Mouse (Mus musculus) embryonic fibroblast, embryonic 13.5 days (primary cell): Measurements from ENCODE around the gene Rad51d. TPM values are rescaled to one million over a fixed set of nuclear protein-coding genes. Genes with fewer than 3 reads are reported as not detected.
A peak's percentile ranks its signal among the peaks of the same experiment; 100 is the strongest.

Experiments used
- H3K27ac ChIP-seq: 2 replicates; pipeline ENCODE4 v1.5.1; 2012; ENCODE audit warnings: low read length, control low read depth, inconsistent platforms; ENCODE audit not compliant: insufficient read depth
- H3K4me1 ChIP-seq: 2 replicates; pipeline ENCODE4 v1.6.1; 2011; ENCODE audit warnings: low read length; ENCODE audit not compliant: control insufficient read depth, insufficient read depth
- H3K4me3 ChIP-seq: 2 replicates; pipeline ENCODE4 v1.5.1; 2011; ENCODE audit warnings: mild to moderate bottlenecking, control low read depth, low read length; ENCODE audit not compliant: insufficient read depth
- CTCF ChIP-seq: IDR thresholded peaks from 2 replicates; pipeline ENCODE4 v1.5.1; 2011; ENCODE audit warnings: mild to moderate bottlenecking, control low read depth, low read length, moderate library complexity, borderline replicate concordance; ENCODE audit not compliant: insufficient read depth
- POLR2A ChIP-seq: IDR thresholded peaks from 2 replicates; pipeline ENCODE4 v1.6.1; 2011; ENCODE audit warnings: low read depth, mild to moderate bottlenecking, control low read depth, low read length, moderate library complexity
- polyA plus RNA-seq: library from polyadenylated mRNA; stranded (reverse); fragments of >200 nt; gene quantifications from 2 replicates; pipeline ENCODE4 v1.2.4, GENCODE M21; 2011; ENCODE audit warnings: low read depth; ENCODE audit not compliant: missing spikeins, insufficient read length

Gene Rad51d
- polyA plus RNA-seq, 1 experiment, result 14.0 TPM

- TF ChIP-seq CTCF (no peak), POLR2A (no peak)
- Histone ChIP-seq H3K27ac (no peak overlapping the region), H3K4me1 (no peaks in the 10 kb centered on the region), H3K4me3 (no peak overlapping the region)
Measured at GRCm38 (mm10) chr11:82860759-82861158, 29.7 kb downstream of the Rad51d start.

DNA sequence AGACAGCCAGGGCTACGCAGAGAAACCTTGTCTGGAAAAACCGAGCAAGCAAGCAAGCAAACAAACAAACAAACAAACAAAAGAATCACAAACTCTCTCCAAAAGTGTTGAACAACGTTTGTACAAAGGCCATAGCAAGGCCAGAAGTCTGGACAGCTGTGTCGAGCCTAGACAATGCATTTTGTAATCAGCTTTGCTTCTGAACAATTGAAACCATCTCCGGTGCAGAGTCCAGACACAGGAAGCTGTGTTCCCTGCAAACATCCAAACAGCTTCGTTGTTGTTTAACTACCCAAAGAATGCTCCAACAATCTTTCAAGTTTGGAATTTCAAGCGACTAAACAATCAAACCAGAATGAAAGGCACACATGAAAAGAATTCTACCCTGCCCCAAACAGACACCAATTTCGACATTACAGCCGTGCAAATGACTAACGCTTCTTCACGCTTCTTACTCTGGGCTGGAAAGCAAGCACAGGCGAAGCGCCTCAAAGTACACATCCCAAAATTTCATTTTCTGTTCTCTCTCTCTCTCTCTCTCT, 33.0 kb downstream of the Rad51d start:
- TF ChIP-seq CTCF (no peak), POLR2A (no peak)
- no peak overlapping the region for H3K4me3 ChIP-seq
- no peaks in the 10 kb centered on the region for H3K4me1 ChIP-seq
- H3K27ac ChIP-seq, result no peak overlapping the region

DNA sequence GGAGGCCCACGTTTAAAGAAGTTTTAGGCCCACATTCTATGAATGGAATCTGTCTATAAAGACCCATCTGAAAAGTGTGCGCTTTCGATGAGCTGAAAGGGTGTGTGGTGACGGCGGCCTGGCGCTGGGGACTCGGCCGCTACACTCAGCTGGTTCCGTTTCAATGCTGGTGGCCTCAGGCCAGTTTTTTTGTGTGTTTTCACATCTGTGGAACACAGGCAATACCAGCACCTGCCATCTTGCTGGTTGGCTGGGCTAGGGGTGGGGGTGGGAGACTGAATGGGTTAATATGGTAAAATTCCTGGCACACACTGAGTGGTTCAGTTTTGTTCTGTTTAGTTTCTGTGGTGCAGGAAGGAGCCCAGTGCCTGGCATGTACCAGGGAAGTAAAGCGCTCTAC, 34.4 kb downstream of the Rad51d start:
- Histone ChIP-seq H3K4me1 (no peaks in the 10 kb centered on the region), H3K4me3 (no peak overlapping the region), H3K27ac (no peak overlapping the region)
- no peak for TF ChIP-seq POLR2A
- TF ChIP-seq CTCF, result no peak

DNA sequence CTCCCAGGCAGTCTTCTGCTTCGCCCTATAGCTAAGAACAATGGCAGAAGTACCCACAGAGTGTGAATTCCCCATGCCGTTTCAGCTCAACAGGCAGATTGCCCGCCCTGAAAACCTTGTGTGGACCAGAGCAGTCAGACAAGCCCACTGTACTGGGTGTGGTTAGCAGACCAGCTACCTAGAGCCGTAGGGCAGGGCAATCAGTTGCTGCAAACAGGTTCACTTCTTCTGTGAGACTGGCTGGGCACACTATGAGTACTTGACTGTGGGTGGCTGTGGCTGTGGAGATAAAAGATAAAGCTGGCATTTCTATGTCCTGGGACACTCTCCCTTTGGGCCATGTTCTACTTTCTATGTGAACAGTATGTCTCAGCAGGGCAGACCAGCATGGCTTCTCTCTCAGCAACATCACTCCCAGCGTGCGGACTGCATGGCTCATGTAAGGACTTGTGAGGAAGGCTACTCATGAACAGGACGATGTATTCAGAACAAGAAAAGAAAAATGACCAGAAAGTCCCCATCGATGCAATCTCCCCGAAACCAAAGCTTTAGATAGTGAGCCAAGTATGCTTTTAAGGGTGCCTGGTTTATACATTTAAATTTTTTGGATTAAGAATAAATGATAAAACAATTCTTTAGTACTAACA, 35.0 kb downstream of the Rad51d start:
- Histone ChIP-seq H3K4me3 (no peak overlapping the region), H3K27ac (no peak overlapping the region), H3K4me1 (no peaks in the 10 kb centered on the region)
- TF ChIP-seq CTCF, result no peak
- no peak for TF ChIP-seq POLR2A

DNA sequence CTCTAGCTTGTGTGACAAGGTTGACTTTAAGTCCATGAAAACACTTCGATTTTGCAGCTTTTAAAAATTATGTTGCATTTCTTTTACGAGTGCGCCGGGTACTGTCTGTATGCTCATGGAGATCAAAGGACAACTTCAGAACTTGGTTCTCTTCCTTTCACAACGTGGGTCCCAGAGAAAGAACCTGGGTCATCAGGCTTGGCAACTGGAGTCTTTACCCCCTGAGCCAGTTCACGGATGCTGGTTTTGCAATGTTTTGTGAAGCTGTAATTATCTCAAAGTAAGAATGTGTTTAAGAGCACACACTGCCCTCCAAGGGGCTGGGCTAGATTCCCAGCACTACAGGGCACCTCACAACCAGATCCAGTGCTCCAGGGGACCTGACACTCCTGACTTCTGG, 36.3 kb downstream of the Rad51d start:
- no peaks in the 10 kb centered on the region for H3K4me1 ChIP-seq
- H3K4me3 ChIP-seq, result no peak overlapping the region
- no peak overlapping the region for H3K27ac ChIP-seq
- TF ChIP-seq POLR2A, result no peak
- no peak for TF ChIP-seq CTCF

DNA sequence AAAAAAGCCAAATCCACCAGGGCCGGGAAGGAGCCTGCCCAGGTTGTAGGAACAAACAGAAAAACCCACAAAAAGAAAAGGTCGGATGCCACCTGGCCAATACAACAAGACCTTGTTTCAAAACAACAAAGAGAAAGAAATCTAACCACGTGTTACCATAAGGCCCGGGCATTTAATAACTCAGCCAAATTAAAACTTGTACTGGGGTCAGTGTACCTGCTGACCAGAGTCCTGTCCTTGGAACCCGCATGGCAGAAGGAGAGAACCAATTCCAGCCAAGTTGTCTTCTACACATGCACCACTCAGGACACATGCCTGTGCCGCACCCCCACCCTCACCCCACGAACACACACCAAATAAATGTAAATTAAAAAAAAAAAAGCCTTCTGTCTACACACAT, 37.5 kb downstream of the Rad51d start:
- TF ChIP-seq CTCF (no peak), POLR2A (no peak)
- no peak overlapping the region for H3K27ac ChIP-seq
- no peak overlapping the region for H3K4me3 ChIP-seq
- no peaks in the 10 kb centered on the region for H3K4me1 ChIP-seq

DNA sequence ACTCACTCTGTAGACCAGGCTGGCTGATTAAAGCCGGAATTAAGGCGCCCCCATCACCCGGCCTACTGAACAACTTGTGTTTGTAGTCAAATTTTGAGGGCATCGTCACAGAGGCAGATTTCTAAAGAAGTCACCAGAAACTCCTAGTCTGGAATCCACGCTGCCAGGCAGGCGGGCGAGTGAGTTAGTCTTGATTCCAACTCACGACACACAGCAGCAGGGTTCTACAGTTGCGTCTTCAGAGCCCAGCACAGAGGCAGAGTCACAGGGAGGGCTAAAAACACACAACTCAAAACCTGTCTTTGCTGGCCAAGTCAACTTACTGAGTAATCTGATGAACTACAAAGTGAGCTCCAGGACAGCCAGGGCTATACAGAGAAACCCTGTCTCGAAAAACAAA, 37.9 kb downstream of the Rad51d start:
- TF ChIP-seq CTCF (no peak), POLR2A (no peak)
- H3K4me1 ChIP-seq, result peaks cover under 1% of the 10 kb centered on the region; the same call in 1 of the 2 replicates
- H3K4me3 ChIP-seq, result no peak overlapping the region
- no peak overlapping the region for H3K27ac ChIP-seq

DNA sequence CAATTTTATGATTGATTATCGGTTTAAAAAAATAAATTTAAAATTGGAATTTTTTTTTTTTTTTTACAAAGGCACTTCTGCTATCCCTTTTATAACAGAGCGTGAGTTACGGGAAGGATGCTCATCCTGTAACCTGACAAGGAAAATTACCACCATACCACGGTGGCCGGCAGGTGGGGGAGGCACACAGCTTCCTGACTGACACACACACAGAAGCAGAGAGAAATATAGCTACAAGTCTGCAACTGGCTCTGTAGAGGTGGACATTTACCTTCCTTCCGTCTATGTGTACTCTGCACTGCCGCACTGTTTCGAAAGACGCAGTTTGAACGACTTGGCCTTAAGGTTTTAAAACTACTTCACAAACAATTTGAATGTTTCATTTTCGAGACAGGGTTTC, 38.3 kb downstream of the Rad51d start:
- Histone ChIP-seq H3K4me1 (peaks cover 2% of the 10 kb centered on the region; the same call in 1 of the 2 replicates), H3K4me3 (no peak overlapping the region), H3K27ac (no peak overlapping the region)
- TF ChIP-seq CTCF (no peak), POLR2A (no peak)

DNA sequence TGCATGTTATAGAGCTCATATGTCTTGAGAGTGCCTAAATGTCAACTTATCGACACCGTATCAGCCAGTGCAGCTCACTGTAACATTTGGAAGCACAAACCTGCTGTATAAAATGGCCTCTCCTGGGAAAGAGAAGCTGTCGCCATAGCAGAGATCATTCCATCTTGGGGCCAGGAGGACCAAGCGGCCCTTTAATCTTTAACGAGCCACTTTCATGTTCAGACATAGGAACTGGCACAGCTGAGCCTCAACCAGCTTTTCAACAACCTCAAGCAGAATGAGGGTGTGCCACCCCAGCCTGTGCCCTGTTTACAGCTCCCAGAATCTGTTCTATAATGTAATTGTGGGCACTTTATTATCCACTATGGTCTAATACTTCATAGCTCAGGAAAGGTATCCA, 40.2 kb downstream of the Rad51d start:
- Histone ChIP-seq H3K4me3 (no peak overlapping the region), H3K4me1 (peaks cover 2% of the 10 kb centered on the region; the same call in 1 of the 2 replicates), H3K27ac (no peak overlapping the region)
- TF ChIP-seq POLR2A, result no peak
- no peak for TF ChIP-seq CTCF

DNA sequence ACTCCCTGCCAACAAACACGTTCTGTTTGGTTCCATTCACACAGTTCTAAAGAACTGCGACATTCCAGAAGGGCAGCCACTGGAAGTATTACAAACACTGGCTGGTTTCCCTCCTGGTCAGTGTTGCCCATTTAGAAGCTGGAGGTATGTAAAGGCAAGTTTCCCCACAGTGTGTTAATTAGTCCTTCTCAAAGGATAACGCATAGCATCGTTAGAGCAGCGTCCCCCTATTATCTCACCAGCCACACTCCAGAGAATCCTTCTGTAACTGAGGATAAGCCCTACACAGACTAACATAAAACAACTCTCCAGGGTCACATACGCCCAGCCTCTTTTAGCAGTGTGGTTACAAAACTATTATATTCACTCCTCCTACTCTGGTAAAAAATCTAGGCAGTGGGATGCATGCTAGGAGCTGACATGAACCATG, 42.8 kb downstream of the Rad51d start:
- TF ChIP-seq POLR2A (no peak), CTCF (no peak)
- Histone ChIP-seq H3K27ac (peak overlapping the region; percentile 36), H3K4me1 (peaks cover 2% of the 10 kb centered on the region; the same call in 1 of the 2 replicates), H3K4me3 (no peak overlapping the region)

DNA sequence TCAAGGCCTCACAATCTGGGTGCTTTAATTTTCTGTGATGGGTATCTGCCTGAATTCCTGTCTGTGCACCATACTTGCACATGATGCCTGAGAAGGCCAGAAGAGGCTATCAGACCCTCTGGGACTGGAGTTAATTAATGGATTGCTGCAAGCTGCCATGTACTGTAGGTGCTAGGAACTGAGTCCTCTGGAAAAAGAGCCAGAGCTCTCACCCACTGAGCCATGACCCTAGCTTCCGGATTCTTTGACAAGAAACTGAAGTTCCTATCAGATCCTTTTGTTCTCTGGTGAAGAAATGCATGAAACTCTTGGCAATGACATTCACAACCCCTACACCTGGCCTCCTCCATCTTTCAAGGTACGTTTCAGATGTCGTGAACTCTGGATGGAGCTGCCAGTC, 43.5 kb downstream of the Rad51d start:
- Histone ChIP-seq H3K27ac (no peak overlapping the region), H3K4me3 (no peak overlapping the region), H3K4me1 (peaks cover 2% of the 10 kb centered on the region; the same call in 1 of the 2 replicates)
- TF ChIP-seq CTCF (no peak), POLR2A (no peak)
